Mouse (Mus musculus) cortical plate, adult 2 months (tissue): ENCODE measurements around the gene Gm20662. TPM values are rescaled to one million over a fixed set of nuclear protein-coding genes. Genes with fewer than 3 reads are reported as not detected.

ENCODE experiments used
- H3K27ac ChIP-seq: fragments of 200-500 bp; 2 replicates; pipeline ENCODE4 v1.5.1; 2012; ENCODE audit warnings: low read length, control low read depth, inconsistent platforms; ENCODE audit not compliant: insufficient read depth
- H3K4me1 ChIP-seq: fragments of 200-500 bp; 2 replicates; pipeline ENCODE4 v1.6.1; 2011; ENCODE audit warnings: low read length; ENCODE audit not compliant: control insufficient read depth, insufficient read depth
- H3K4me3 ChIP-seq: fragments of 200-500 bp; 2 replicates; pipeline ENCODE4 v1.5.1; 2011; ENCODE audit warnings: mild to moderate bottlenecking, low read length, control low read depth; ENCODE audit not compliant: insufficient read depth
- CTCF ChIP-seq: fragments of 200-500 bp; IDR thresholded peaks from 2 replicates; pipeline ENCODE4 v1.5.1; 2011; ENCODE audit warnings: mild to moderate bottlenecking, control low read depth, low read length; ENCODE audit not compliant: insufficient read depth; ENCODE audit errors: extremely low read depth
- POLR2A ChIP-seq: fragments of 200-500 bp; IDR thresholded peaks from 2 replicates; pipeline ENCODE4 v1.6.1; 2011; ENCODE audit warnings: mild to moderate bottlenecking, low read length, control low read depth; ENCODE audit not compliant: insufficient read depth; ENCODE audit errors: extremely low read depth
- polyA plus RNA-seq: library from polyadenylated mRNA; depleted of rRNA; stranded (reverse); fragments of >200 nt; gene quantifications from 2 replicates; pipeline ENCODE4 v1.2.3, GENCODE M21; 2012

The Gm20662 gene
- polyA plus RNA-seq, 1 experiment, result 5.6 TPM

GRCm38 (mm10) chr9:108027867-108028266 lies 31.7 kb downstream of the Gm20662 start:
- TF ChIP-seq POLR2A, result no peak
- TF ChIP-seq CTCF, result no peak
- H3K27ac ChIP-seq, result no peak overlapping the region
- no peak overlapping the region for H3K4me3 ChIP-seq
- no peaks in the 10 kb centered on the region for H3K4me1 ChIP-seq

- no peak overlapping the region for H3K4me3 ChIP-seq
- no peak overlapping the region for H3K27ac ChIP-seq
- TF ChIP-seq CTCF, result no peak
- no peak for TF ChIP-seq POLR2A
Observed at GRCm38 (mm10) chr9:108032126-108032525, 36.0 kb downstream of the Gm20662 start.

GRCm38 (mm10) chr9:108035331-108036156 lies 39.4 kb downstream of the Gm20662 start:
- no peak for TF ChIP-seq CTCF
- no peak for TF ChIP-seq POLR2A
- Histone ChIP-seq H3K27ac (no peak overlapping the region), H3K4me1 (no peaks in the 10 kb centered on the region), H3K4me3 (no peak overlapping the region)

More at GRCm38 (mm10) chr9:108032126-108032525, 36.0 kb downstream of the Gm20662 start:
- H3K4me1 ChIP-seq, result no peaks in the 10 kb centered on the region

DNA sequence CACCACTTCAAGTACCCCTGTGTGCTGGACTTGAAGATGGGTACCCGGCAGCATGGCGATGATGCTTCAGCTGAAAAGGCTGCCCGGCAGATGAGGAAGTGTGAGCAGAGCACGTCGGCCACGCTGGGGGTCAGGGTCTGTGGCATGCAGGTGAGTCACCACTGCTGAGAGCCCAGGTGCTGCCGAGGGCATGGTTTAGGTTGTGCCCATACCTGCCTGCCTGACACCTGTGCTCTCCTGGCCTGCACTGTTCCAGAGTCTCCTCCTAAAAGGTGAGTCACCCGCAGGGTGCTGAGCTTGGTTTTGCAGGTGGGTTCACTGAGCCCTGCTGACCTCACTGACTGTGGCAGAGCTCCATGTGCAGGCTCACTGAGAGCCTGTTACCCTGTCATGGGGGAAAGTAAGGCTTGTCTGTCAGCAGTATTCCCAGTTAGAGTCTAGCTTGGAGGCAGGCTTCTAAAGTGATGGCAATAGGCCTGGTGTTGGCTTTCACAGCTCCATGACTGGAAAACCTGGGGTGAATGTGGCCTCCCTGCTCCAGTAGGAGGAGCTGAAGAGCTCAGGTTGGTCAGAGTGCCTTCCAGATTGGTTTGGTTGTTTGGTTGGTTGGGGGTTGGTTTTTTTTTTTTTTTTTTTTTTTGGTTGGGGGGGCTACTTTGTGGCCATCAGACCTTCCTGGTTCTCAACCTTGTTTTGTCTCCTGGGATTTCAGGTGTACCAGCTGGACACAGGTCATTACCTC lies 48.8 kb downstream of the Gm20662 start:
- 0 out of 2 replicates have a peak, but pooled peaks cover 2% of the 10 kb centered on the region for H3K4me1 ChIP-seq
- TF ChIP-seq CTCF (no peak), POLR2A (no peak)
- no peak overlapping the region for H3K4me3 ChIP-seq
- no peak overlapping the region for H3K27ac ChIP-seq

- Histone ChIP-seq H3K4me1 (0 out of 2 replicates have a peak, but pooled peaks cover 4% of the 10 kb centered on the region), H3K4me3 (no peak overlapping the region), H3K27ac (no peak overlapping the region)
- TF ChIP-seq POLR2A, result no peak
- TF ChIP-seq CTCF, result no peak
Observed at GRCm38 (mm10) chr9:108046582-108046981, 50.4 kb downstream of the Gm20662 start.

DNA sequence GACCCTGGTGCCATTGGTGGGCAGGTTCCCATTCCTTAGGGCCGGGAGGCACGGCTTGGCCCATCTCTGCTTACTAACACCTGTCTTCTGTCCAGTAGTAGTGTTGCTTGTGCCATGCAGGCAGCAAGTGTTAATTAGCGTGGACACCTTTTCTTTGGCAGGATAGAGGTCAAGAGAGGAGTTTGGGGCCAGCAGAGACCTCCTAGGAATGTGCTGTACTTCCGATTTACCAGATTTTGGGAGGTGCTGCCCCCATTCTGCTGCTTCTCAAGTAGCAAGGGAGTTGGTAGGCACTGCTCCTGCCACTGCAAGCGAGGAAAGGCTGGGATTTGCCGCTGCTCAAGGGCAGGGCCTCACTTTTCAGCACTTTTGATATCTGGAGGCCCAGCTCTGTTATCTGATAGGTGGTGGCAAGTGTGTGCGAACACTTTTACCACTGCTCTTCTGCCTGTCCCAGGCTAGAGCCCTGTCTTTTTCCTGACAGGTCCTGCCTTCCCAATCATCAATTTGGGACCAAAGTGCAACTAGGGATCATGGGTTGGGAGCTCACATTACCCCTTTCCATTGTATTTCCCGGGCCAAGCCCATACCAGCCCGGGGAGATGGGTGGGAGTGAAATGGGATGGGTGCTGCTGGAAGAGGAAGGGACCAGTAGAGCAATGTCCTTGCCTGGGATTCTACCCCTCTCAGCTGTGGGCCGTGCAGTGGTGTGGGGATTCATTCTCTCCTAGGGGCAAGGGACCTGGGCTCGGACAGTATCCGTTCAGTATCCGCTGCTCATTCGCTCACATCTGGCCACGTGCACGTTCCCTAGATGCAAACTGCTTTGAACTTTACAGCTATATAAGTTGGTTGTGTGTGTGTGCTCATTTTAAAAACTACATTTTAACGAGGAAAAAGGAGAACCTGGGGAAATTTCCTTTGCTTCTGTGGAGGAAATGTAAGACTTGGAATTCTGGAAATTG lies 51.7 kb downstream of the Gm20662 start:
- Histone ChIP-seq H3K4me1 (0 out of 2 replicates have a peak, but pooled peaks cover 4% of the 10 kb centered on the region), H3K4me3 (no peak overlapping the region; the same call in 1 of the 2 replicates), H3K27ac (no peak overlapping the region)
- no peak for TF ChIP-seq CTCF

DNA sequence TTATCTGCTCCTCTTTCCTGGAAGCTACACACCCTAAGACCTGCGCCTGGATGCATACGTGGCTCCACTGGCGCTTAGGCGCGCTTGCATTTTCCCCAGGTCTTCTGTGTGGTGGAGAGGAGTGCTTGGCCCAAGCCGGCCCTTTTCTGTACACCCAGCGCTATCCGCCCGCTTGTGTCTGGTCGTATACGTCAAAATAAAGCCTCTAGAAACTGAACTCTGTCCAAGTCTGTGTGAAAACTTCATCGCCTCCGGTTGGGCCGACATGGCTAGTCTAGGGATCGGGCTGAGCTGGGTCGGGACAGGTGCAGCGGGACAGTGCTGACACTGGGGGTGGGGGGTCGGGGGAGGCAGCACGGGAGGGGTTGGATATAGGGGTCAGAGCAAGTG lies 52.4 kb downstream of the Gm20662 start:
- H3K4me1 ChIP-seq, result 0 out of 2 replicates have a peak, but pooled peaks cover 4% of the 10 kb centered on the region
- no peak overlapping the region for H3K27ac ChIP-seq
- TF ChIP-seq POLR2A (no peak), CTCF (no peak)
- H3K4me3 ChIP-seq, result peak overlapping the region; percentile 6; the same call in 1 of the 2 replicates

- 0 out of 2 replicates have a peak, but pooled peaks cover 4% of the 10 kb centered on the region for H3K4me1 ChIP-seq
- 0 out of 2 replicates have a peak within 1 kb of the TSS, but pooled peaks have one; percentile 4 for H3K27ac ChIP-seq
- TF ChIP-seq POLR2A (peak; percentile 53), CTCF (no peak)
- peak within 1 kb of the TSS; percentile 87 for H3K4me3 ChIP-seq
Observed at GRCm38 (mm10) chr9:108049016-108049455, 52.9 kb downstream of the Gm20662 start, which contains the start of gene Gmppb. Gene Gmppb (plus strand): TSS chr9:108049242.
